Mouse (Mus musculus) frontal cortex, adult 2 months (tissue): Measurements from ENCODE around the gene Plekha5. TPM values are rescaled to one million over a fixed set of nuclear protein-coding genes. Genes with fewer than 3 reads are reported as not detected.
"Not testable (repeated sequence)": the region's sequence is repeated elsewhere in the genome, so short reads cannot be mapped to it uniquely, and the experiment has no call there.

Source experiments
- DNase-seq, 2 experiments: peaks; one replicate each; pipeline ENCODE4 v3.0.0; 2022; ENCODE audit warnings: low spot score in 1 of 2; ENCODE audit errors: extremely low spot score in 1 of 2
- polyA plus RNA-seq: library from polyadenylated mRNA; depleted of rRNA; stranded (reverse); fragments of >200 nt; gene quantifications from 2 replicates; pipeline ENCODE4 v1.2.3, GENCODE M21; 2012

Gene Plekha5
- polyA plus RNA-seq, 1 experiment = 156 TPM

DNA sequence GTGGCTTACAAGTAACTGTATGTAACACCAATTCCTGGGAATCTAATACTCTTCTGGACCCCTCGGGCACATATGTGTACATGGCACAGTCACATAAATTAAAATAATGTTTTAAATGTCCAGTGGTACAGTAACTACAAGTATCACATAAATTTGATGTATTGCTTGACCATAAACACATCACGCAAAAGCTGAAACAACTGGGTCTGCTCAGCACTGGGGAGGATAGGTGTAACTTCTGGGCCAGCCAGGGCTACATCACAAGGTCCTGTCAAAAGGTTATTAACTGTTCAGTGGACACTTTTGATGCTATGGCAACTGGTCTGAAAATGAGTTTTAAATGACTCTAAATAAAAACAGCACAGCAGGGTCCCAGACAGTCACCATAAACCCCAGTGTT is 143.3 kb downstream of the Plekha5 start:
- no peak for DNase-seq

DNA sequence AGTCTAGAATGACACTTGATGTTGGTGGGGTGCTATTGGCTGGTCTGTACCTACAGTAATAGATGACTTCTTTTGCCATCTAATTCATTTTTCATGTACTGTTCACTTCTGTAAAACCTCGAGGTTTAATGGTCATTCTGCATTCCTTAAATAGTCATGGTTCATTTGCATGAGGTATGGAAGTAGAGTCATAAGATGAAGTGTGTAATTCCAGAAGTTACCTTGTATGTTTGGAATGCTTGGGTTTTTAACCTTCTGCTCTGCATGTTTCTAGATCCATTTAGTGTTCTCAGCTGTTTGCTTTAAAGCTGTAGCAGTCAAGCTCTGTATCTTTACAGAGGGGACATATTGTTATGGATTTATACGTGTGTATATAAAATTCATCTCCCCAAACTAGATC is 144.0 kb downstream of the Plekha5 start:
- DNase-seq = no peak

GRCm38 (mm10) chr6:140570152-140570551 is 146.3 kb downstream of the Plekha5 start:
- no peak for DNase-seq

DNA sequence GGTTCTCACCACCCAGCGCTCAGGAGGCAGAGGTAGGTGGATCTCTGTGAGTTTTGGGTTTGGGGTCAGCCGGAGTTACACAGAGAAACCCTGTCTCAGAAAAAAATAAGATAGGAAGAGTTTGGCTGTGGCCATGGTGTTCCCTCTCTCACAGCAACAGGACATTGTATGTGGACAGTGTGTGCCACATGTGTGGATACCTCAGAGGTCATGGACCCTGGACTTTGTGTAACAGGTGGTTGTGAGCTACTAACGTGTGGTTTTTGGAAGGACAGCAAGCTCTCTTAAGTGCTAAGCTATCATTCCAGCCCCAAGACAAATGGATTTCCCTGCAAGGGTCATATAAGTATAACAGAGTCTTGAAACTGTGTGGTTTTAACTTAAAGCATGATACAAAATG is 151.1 kb downstream of the Plekha5 start:
- DNase-seq = no peak

DNA sequence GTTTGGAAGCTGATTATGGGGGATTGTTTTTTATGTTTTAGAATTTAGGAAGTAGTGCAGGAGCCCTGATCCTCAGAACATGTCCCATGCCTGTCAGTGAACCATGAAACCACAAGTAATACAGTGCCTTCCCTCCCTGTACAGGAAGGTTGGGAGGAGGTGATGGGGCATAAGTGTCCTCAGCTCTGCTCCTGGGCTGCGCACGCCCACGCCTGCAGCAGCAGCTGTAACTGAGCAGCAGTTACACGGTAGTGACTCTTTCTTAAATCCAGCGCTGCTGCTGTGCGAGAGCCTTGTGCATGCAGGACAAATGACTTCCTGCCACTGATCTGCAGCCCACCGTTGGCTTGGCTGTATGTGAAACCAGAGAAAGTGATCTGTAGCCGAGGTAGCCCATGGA is 152.3 kb downstream of the Plekha5 start:
- DNase-seq = peak in 1 of 2 experiments; percentile 37

- DNase-seq = no peak
Measured at GRCm38 (mm10) chr6:140576961-140577821, 153.3 kb downstream of the Plekha5 start.

- DNase-seq = no peak
Measured at GRCm38 (mm10) chr6:140577822-140578170, 153.9 kb downstream of the Plekha5 start.

DNA sequence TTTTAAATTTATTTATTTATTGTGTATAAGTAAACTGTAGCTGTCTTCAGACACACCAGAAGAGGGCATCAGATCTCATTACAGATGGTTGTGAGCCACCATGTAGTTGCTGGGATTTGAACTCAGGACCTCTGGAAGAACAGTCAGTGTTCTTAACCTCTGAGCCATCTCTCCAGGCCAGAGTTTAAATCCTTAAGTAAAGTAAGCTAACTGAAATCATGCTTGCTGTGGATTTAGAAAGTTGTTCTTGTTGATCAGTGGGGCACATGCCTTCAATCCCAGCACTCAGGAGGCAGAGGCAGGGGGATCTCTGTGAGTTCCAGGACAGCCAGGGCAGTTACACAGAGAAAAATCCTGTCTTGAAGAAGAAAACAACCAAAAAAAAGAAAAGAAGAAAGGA is 155.1 kb downstream of the Plekha5 start:
- not testable (repeated sequence) for DNase-seq

- DNase-seq = no peak
Measured at GRCm38 (mm10) chr6:140580170-140580569, 156.3 kb downstream of the Plekha5 start.

DNA sequence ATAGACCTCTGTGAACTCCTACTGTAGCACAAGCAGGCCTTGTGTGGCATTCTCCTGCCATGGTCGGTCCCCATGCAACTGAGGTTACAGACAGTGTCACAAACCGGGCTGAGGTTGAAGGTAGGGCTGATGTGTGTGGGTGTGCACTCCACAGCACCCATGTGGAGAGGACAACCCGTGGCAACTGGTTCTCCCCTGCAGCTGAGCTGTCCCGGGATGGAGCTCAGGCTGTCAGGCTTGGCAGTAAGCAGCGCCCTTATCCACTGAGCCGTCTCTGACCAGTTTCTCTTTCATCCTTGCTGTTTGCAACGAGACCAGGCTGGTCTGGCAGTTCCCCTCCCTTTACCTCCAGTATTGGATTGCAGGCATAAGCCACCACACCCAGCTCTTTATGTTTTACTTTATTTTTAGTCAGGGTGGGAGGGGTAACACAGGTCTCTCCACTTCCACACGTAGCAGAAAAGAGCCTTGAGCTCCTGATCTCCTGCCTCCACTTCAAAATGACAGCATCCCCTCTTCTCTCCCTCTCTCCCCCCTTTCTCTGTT is 162.9 kb downstream of the Plekha5 start:
- no peak for DNase-seq

GRCm38 (mm10) chr6:140591331-140591730 is 167.5 kb downstream of the Plekha5 start:
- no peak for DNase-seq

- DNase-seq = no peak
Measured at GRCm38 (mm10) chr6:140592713-140593112, 168.9 kb downstream of the Plekha5 start.

DNA sequence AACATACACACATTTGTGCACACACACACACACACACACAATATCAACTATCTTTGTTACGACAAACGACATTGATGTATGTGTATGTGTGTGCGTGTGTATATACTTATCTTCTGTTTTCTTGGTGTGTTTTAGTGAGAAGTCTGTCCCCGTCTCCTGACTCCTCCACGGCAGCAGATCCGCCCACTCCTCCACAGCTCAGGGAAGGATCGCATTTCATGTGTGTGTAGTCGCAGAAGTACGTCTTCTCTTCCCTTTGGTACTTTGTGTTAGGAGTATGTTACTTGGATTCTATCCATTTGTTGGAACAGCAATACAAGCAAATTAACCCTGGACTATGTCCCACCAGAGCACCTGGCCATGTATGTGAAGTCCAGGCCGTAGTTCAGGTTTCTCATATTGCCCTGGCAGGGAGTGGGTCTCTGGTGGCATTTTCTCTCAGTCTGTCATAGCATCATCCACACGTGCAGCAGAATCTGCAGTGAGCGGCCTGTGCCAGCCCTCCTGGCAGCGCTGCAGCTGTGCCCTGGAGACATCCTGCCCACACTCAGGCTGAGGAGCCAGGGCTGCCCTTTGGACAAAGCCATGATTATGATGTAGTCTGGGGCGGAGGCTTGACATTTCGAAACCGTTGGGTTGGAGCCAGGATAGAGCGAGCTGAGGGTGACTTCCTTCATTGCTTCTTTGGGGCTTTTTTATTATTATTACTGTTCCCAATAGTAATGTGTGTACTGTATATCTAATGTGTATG is 169.7 kb downstream of the Plekha5 start:
- peak in 1 of 2 experiments; percentile 46 for DNase-seq

DNA sequence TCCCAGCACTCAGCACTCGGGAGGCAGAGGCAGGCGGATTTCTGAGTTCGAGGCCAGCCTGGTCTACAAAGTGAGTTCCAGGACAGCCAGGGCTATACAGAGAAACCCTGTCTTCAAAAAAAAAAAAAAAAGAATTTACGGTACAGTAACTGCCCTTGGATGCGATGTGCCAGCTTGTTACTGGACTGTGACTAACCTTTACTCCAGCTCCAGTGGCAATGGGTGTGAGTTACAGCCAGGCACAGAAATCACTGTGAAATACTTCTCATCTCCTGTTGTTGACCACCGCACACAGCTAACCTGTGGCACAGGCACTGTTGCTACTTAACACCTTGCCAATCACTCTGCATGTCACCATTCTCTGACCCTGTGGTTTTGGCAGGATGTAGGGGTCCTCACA is 171.7 kb downstream of the Plekha5 start:
- DNase-seq = not testable (repeated sequence)

DNA sequence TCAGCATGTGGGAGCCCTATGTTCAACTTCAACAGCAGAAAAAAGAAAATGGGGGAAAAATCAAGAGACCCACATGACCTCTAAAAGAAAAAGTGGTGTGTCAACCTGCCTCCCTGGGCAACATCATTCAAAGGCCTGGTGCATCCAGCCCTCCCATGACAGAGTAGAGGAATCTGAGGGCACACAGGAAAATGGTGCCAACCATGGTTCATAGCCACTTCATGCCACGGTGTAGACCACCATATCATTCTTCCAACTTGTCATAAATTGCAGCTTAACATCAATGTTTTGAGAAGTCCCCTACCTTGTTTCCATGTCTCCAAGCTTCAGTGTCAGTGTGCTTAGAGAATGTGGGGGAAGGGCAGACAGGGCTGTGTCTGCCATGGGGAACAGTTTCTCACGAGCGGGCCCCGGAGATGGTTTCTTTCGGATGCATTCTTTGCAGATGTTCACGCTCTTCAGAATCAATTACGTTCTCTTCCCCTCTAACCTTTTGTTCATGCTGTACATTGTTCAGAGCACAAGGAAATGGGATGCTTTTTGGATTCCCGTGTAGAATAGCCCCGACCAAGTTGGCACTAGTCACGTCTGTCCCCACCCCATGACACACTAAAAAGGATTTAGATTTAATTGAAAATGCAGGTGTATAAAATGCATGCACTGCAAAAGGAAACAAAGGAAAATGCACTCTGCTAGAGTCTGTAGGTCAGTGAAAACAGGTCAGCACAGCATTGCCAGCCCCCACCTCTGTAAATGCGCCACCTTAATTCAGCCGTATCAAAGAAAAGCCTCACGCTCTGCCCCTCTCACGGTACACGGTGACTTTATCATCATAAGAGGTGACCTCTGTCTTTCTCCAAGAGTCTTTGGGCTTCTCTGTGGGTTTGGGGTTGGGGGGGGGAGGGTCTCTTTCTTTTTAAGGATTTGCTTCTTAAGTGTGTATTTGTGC is 173.8 kb downstream of the Plekha5 start:
- DNase-seq = no peak

DNA sequence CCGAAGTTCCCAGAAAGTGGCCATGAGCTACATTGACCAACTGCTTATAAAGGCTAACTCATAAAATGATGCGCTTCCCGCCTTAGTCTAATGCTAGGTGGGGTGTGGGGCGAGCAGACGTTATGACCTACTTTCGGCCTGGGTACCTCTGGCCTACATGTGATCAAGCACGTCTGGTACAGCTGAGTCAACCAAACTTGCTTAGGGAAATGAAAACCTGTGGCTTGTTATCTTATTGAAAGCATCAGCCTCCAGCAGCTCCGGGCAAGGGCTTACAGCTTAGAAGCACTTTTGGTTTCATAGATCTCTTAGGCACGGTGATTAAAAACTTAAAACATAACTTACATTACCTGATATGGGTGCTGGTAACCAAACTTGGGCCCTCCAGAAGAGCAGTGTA is 174.7 kb downstream of the Plekha5 start:
- DNase-seq = no peak

DNA sequence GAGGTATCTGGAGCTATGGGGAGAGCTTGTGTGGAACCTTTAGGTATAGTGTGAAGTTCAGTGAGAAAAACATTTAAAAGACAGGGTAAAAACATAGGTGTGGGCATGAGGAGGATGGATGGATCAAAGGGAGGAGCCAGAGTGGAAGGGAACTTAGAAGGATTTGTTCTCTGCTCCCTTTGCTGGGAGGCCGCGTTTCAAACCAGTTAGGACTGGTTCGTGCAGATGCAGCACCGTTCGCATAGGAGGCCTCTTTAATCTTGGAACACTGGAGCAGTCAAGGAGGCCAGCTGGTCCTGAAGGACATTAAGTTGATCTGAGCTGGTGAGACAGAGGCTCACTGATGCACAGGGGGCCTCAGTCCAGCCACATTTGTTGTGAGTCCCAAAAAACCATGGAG is 175.5 kb downstream of the Plekha5 start:
- DNase-seq = no peak

DNA sequence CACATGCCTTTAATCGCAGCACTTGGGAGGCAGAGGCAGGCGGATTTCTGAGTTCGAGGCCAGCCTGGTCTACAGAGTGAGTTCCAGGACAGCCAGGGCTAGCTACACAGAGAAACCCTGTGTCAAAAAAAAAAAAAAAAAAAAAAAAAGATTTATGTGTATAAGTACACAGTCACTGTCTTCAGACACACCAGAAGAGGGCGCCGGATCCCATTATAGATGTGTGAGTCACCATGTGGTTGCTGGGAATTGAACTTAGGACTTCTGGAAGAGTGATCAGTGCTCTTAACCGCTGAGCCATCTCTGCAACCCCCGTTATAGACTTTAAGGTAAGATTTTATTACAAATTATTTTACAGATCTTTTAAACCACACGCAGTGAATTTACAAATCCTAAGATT is 176.8 kb downstream of the Plekha5 start:
- DNase-seq = not testable (repeated sequence)

DNA sequence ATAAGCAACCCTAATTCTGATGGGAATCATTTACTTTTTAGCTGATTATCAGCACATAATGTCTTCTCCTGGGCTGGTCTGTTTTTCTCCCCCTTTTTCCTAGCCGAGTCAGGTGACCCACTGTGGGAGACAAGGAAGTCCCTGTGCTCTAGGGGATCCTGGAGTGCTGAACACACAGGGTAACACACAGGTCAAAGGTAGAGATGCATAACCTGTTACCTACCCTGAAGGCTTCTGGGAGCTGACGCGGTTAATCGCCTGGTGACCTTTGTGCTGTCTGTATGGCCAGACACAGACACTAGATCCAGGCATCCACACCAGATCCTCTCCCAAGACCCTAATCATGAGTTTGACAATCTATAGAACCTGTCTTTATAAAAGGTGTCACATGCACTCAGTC is 177.3 kb downstream of the Plekha5 start:
- no peak for DNase-seq

- DNase-seq = no peak
Measured at GRCm38 (mm10) chr6:140603228-140603944, 179.5 kb downstream of the Plekha5 start.
